Mouse (Mus musculus): ENCODE measurements around the gene Ip6k3. TPM values are rescaled to one million over a fixed set of nuclear protein-coding genes. Genes with fewer than 3 reads are reported as not detected.

The Ip6k3 gene
- polyA plus RNA-seq, 1 experiment from 2014 or later, result 0.20 TPM

GRCm38 (mm10) chr17:27154881-27155280 is 12.7 kb downstream of the Ip6k3 start:
- 71% methylated on average over 6 of the region's 6 CpGs for WGBS
- H3K36me3 ChIP-seq (replicated peaks; ENCODE audit: control insufficient read depth, insufficient read depth, low read depth, low read length), result no peaks in the 10 kb centered on the region
- no peak overlapping the region for H3K4me2 ChIP-seq (ENCODE audit: low read depth, low read length)
- H3K9ac ChIP-seq (replicated peaks; ENCODE audit: low read length), result no peak overlapping the region
- no peaks in the 10 kb centered on the region for H3K27me3 ChIP-seq (ENCODE audit: control insufficient read depth, insufficient read depth, low read length)
- H3K4me3 ChIP-seq (ENCODE audit: low read depth, low read length), result no peak overlapping the region
- DNase-seq (ENCODE audit: low spot score), result no peak
- no peaks in the 10 kb centered on the region for H3K9me3 ChIP-seq (replicated peaks; ENCODE audit: control insufficient read depth, low read length)
- no peaks in the 10 kb centered on the region; the same call in 1 of the 2 replicates for H3K4me1 ChIP-seq (ENCODE audit: control insufficient read depth, insufficient read depth, low read length)
- H3K27ac ChIP-seq (replicated peaks; ENCODE audit: low read depth, low read length), result no peak overlapping the region
- ATAC-seq (replicated peaks; ENCODE audit: insufficient number of reproducible peaks, low FRiP score, low TSS enrichment, low read depth), result no peak

GRCm38 (mm10) chr17:27154256-27154655 is 13.3 kb downstream of the Ip6k3 start:
- Histone ChIP-seq H3K4me2 (ENCODE audit: low read depth, low read length) (no peak overlapping the region), H3K9me3 (replicated peaks; ENCODE audit: control insufficient read depth, low read length) (no peaks in the 10 kb centered on the region), H3K9ac (replicated peaks; ENCODE audit: low read length) (no peak overlapping the region; the same call in 1 of the 2 replicates), H3K36me3 (replicated peaks; ENCODE audit: control insufficient read depth, insufficient read depth, low read depth, low read length) (no peaks in the 10 kb centered on the region), H3K4me3 (ENCODE audit: low read depth, low read length) (no peak overlapping the region), H3K27me3 (ENCODE audit: control insufficient read depth, insufficient read depth, low read length) (no peaks in the 10 kb centered on the region), H3K27ac (replicated peaks; ENCODE audit: low read depth, low read length) (no peak overlapping the region), H3K4me1 (ENCODE audit: control insufficient read depth, insufficient read depth, low read length) (no peaks in the 10 kb centered on the region; the same call in 1 of the 2 replicates)
- WGBS, result 87% methylated on average over 14 of the region's 14 CpGs
- DNase-seq (ENCODE audit: low spot score) (no peak), ATAC-seq (replicated peaks; ENCODE audit: insufficient number of reproducible peaks, low FRiP score, low TSS enrichment, low read depth) (no peak)

- Histone ChIP-seq H3K27ac (replicated peaks; ENCODE audit: low read depth, low read length) (no peak overlapping the region), H3K36me3 (replicated peaks; ENCODE audit: control insufficient read depth, insufficient read depth, low read depth, low read length) (no peaks in the 10 kb centered on the region), H3K4me3 (ENCODE audit: low read depth, low read length) (no peak overlapping the region), H3K4me1 (ENCODE audit: control insufficient read depth, insufficient read depth, low read length) (no peaks in the 10 kb centered on the region; the same call in 1 of the 2 replicates), H3K4me2 (ENCODE audit: low read depth, low read length) (no peak overlapping the region), H3K27me3 (ENCODE audit: control insufficient read depth, insufficient read depth, low read length) (no peaks in the 10 kb centered on the region), H3K9ac (replicated peaks; ENCODE audit: low read length) (no peak overlapping the region; the same call in 1 of the 2 replicates), H3K9me3 (replicated peaks; ENCODE audit: control insufficient read depth, low read length) (no peaks in the 10 kb centered on the region)
- 58% methylated on average over 9 of the region's 9 CpGs for WGBS
- DNase-seq (ENCODE audit: low spot score) (no peak), ATAC-seq (replicated peaks; ENCODE audit: insufficient number of reproducible peaks, low FRiP score, low TSS enrichment, low read depth) (no peak)
These were observed 13.8 kb downstream of the Ip6k3 start for GRCm38 (mm10) chr17:27153773-27154193.

GRCm38 (mm10) chr17:27152976-27153723 is 14.4 kb downstream of the Ip6k3 start:
- H3K9me3 ChIP-seq (replicated peaks; ENCODE audit: control insufficient read depth, low read length), result no peaks in the 10 kb centered on the region
- ATAC-seq (replicated peaks; ENCODE audit: insufficient number of reproducible peaks, low FRiP score, low TSS enrichment, low read depth) (no peak), DNase-seq (ENCODE audit: low spot score) (no peak)
- no peaks in the 10 kb centered on the region for H3K27me3 ChIP-seq (ENCODE audit: control insufficient read depth, insufficient read depth, low read length)
- WGBS, result 67% methylated on average over 8 of the region's 8 CpGs
- no peak overlapping the region for H3K27ac ChIP-seq (replicated peaks; ENCODE audit: low read depth, low read length)
- H3K4me2 ChIP-seq (ENCODE audit: low read depth, low read length), result no peak overlapping the region
- no peak overlapping the region for H3K9ac ChIP-seq (replicated peaks; ENCODE audit: low read length)
- no peaks in the 10 kb centered on the region; the same call in 1 of the 2 replicates for H3K4me1 ChIP-seq (ENCODE audit: control insufficient read depth, insufficient read depth, low read length)
- no peaks in the 10 kb centered on the region for H3K36me3 ChIP-seq (replicated peaks; ENCODE audit: control insufficient read depth, insufficient read depth, low read depth, low read length)
- no peak overlapping the region for H3K4me3 ChIP-seq (ENCODE audit: low read depth, low read length)

- Histone ChIP-seq H3K4me2 (ENCODE audit: low read depth, low read length) (no peak overlapping the region), H3K4me1 (ENCODE audit: control insufficient read depth, insufficient read depth, low read length) (no peaks in the 10 kb centered on the region; the same call in 1 of the 2 replicates), H3K4me3 (ENCODE audit: low read depth, low read length) (no peak overlapping the region), H3K27ac (replicated peaks; ENCODE audit: low read depth, low read length) (no peak overlapping the region), H3K36me3 (replicated peaks; ENCODE audit: control insufficient read depth, insufficient read depth, low read depth, low read length) (no peaks in the 10 kb centered on the region), H3K9me3 (replicated peaks; ENCODE audit: control insufficient read depth, low read length) (no peaks in the 10 kb centered on the region), H3K9ac (replicated peaks; ENCODE audit: low read length) (no peak overlapping the region), H3K27me3 (ENCODE audit: control insufficient read depth, insufficient read depth, low read length) (no peaks in the 10 kb centered on the region)
- ATAC-seq (replicated peaks; ENCODE audit: insufficient number of reproducible peaks, low FRiP score, low TSS enrichment, low read depth) (no peak), DNase-seq (ENCODE audit: low spot score) (no peak)
- WGBS, result 65% methylated on average over 8 of the region's 8 CpGs
These were observed 16.2 kb downstream of the Ip6k3 start for GRCm38 (mm10) chr17:27151411-27151810.

GRCm38 (mm10) chr17:27150871-27151270 is 16.7 kb downstream of the Ip6k3 start:
- H3K4me1 ChIP-seq (ENCODE audit: control insufficient read depth, insufficient read depth, low read length), result no peaks in the 10 kb centered on the region; the same call in 1 of the 2 replicates
- 69% methylated on average over 7 of the region's 7 CpGs for WGBS

GRCm38 (mm10) chr17:27146323-27146923 is 21.2 kb downstream of the Ip6k3 start:
- WGBS, result 29% methylated on average over 8 of the region's 8 CpGs
- H3K27me3 ChIP-seq (ENCODE audit: control insufficient read depth, insufficient read depth, low read length), result no peaks in the 10 kb centered on the region
- no peak for ATAC-seq (replicated peaks; ENCODE audit: insufficient number of reproducible peaks, low FRiP score, low TSS enrichment, low read depth)
- no peak overlapping the region for H3K4me3 ChIP-seq (ENCODE audit: low read depth, low read length)
- H3K27ac ChIP-seq (replicated peaks; ENCODE audit: low read depth, low read length), result no peak overlapping the region
- H3K9ac ChIP-seq (replicated peaks; ENCODE audit: low read length), result no peak overlapping the region
- no peaks in the 10 kb centered on the region for H3K36me3 ChIP-seq (replicated peaks; ENCODE audit: control insufficient read depth, insufficient read depth, low read depth, low read length)
- no peak overlapping the region for H3K4me2 ChIP-seq (ENCODE audit: low read depth, low read length)
- H3K4me1 ChIP-seq (ENCODE audit: control insufficient read depth, insufficient read depth, low read length), result no peaks in the 10 kb centered on the region; the same call in 1 of the 2 replicates
- peak; percentile 37 for DNase-seq (ENCODE audit: low spot score)
- no peaks in the 10 kb centered on the region for H3K9me3 ChIP-seq (replicated peaks; ENCODE audit: control insufficient read depth, low read length)

More at GRCm38 (mm10) chr17:27150871-27151270, 16.7 kb downstream of the Ip6k3 start:
- no peak for ATAC-seq (replicated peaks; ENCODE audit: insufficient number of reproducible peaks, low FRiP score, low TSS enrichment, low read depth)
- Histone ChIP-seq H3K36me3 (replicated peaks; ENCODE audit: control insufficient read depth, insufficient read depth, low read depth, low read length) (no peaks in the 10 kb centered on the region), H3K27ac (replicated peaks; ENCODE audit: low read depth, low read length) (no peak overlapping the region), H3K4me3 (ENCODE audit: low read depth, low read length) (no peak overlapping the region), H3K4me2 (ENCODE audit: low read depth, low read length) (no peak overlapping the region), H3K9me3 (replicated peaks; ENCODE audit: control insufficient read depth, low read length) (no peaks in the 10 kb centered on the region), H3K9ac (replicated peaks; ENCODE audit: low read length) (no peak overlapping the region), H3K27me3 (ENCODE audit: control insufficient read depth, insufficient read depth, low read length) (no peaks in the 10 kb centered on the region)
- DNase-seq (ENCODE audit: low spot score), result no peak

- H3K4me2 ChIP-seq (ENCODE audit: low read depth, low read length), result no peak overlapping the region
- DNase-seq (ENCODE audit: low spot score) (no peak), ATAC-seq (replicated peaks; ENCODE audit: insufficient number of reproducible peaks, low FRiP score, low TSS enrichment, low read depth) (no peak)
- no peaks in the 10 kb centered on the region for H3K36me3 ChIP-seq (replicated peaks; ENCODE audit: control insufficient read depth, insufficient read depth, low read depth, low read length)
- H3K9ac ChIP-seq (replicated peaks; ENCODE audit: low read length), result no peak overlapping the region
- WGBS, result 73% methylated on average over 4 of the region's 4 CpGs
- no peak overlapping the region for H3K4me3 ChIP-seq (ENCODE audit: low read depth, low read length)
- no peaks in the 10 kb centered on the region; the same call in 1 of the 2 replicates for H3K4me1 ChIP-seq (ENCODE audit: control insufficient read depth, insufficient read depth, low read length)
- H3K9me3 ChIP-seq (replicated peaks; ENCODE audit: control insufficient read depth, low read length), result no peaks in the 10 kb centered on the region
- H3K27ac ChIP-seq (replicated peaks; ENCODE audit: low read depth, low read length), result no peak overlapping the region
- H3K27me3 ChIP-seq (ENCODE audit: control insufficient read depth, insufficient read depth, low read length), result no peaks in the 10 kb centered on the region
These were observed 23.4 kb downstream of the Ip6k3 start for GRCm38 (mm10) chr17:27144152-27144551.
